Mouse (Mus musculus) right cerebral cortex, adult 2 months (tissue): ENCODE data around the gene Chn1.
A peak's percentile ranks its signal among the peaks of the same experiment; 100 is the strongest.
"Not testable (repeated sequence)": the region's sequence is repeated elsewhere in the genome, so short reads cannot be mapped to it uniquely, and the experiment has no call there.

Experiments
- DNase-seq, 2 experiments: peaks; one replicate each; pipeline ENCODE4 v3.0.0; 2021 to 2022; ENCODE audit warnings: low spot score in 2 of 2

The Chn1 gene

GRCm38 (mm10) chr2:73774786-73775682 is at the start of gene Chn1:
TSS of gene Chn1 (minus strand) at chr2:73775346.
- DNase-seq = peak; percentile 69 to 71

- no peak for DNase-seq
These were observed 43.6 kb upstream of the Chn1 start for GRCm38 (mm10) chr2:73818742-73819141.

GRCm38 (mm10) chr2:73807609-73808008 is 32.5 kb upstream of the Chn1 start:
- no peak for DNase-seq

- DNase-seq = not testable (repeated sequence)
These were observed 25.0 kb upstream of the Chn1 start for GRCm38 (mm10) chr2:73800127-73800526.

GRCm38 (mm10) chr2:73798786-73799185 is 23.6 kb upstream of the Chn1 start:
- DNase-seq = no peak

- no peak for DNase-seq
These were observed 23.0 kb upstream of the Chn1 start for GRCm38 (mm10) chr2:73798136-73798535.

- no peak for DNase-seq
These were observed 16.9 kb upstream of the Chn1 start for GRCm38 (mm10) chr2:73791846-73792630.

GRCm38 (mm10) chr2:73790332-73790731 is 15.2 kb upstream of the Chn1 start:
- no peak for DNase-seq

- DNase-seq = no peak
These were observed 13.2 kb upstream of the Chn1 start for GRCm38 (mm10) chr2:73788395-73788794.

GRCm38 (mm10) chr2:73782371-73782905 is 7.3 kb upstream of the Chn1 start:
- no peak for DNase-seq

- DNase-seq = no peak
These were observed 5.3 kb upstream of the Chn1 start for GRCm38 (mm10) chr2:73780321-73781010.

GRCm38 (mm10) chr2:73779796-73780195 is 4.7 kb upstream of the Chn1 start:
- DNase-seq = no peak

GRCm38 (mm10) chr2:73779016-73779595 is 4.0 kb upstream of the Chn1 start:
- DNase-seq = no peak

- no peak for DNase-seq
These were observed 1.8 kb upstream of the Chn1 start for GRCm38 (mm10) chr2:73776936-73777335.

GRCm38 (mm10) chr2:73775683-73776310 is 651 bp upstream of the Chn1 start:
- DNase-seq = peak in 1 of 2 experiments; percentile 20

- DNase-seq = no peak
These were observed 2.2 kb downstream of the Chn1 start for GRCm38 (mm10) chr2:73772945-73773344.

GRCm38 (mm10) chr2:73768669-73769068 is 6.5 kb downstream of the Chn1 start:
- no peak for DNase-seq

GRCm38 (mm10) chr2:73763541-73763940 is 11.6 kb downstream of the Chn1 start:
- no peak for DNase-seq

- DNase-seq = no peak
These were observed 15.2 kb downstream of the Chn1 start for GRCm38 (mm10) chr2:73759899-73760298.

- no peak for DNase-seq
These were observed 16.1 kb downstream of the Chn1 start for GRCm38 (mm10) chr2:73759027-73759426.

GRCm38 (mm10) chr2:73747297-73747696 is 27.8 kb downstream of the Chn1 start:
- DNase-seq = no peak
